Mouse (Mus musculus) embryo, embryonic 11.5 days (tissue): ENCODE results near the gene Acad8.

Experiments
- DNase-seq: peaks from one replicate; pipeline ENCODE4 v3.0.0-alpha.2; 2012; ENCODE audit warnings: low read depth, low spot score

Acad8 gene

DNA sequence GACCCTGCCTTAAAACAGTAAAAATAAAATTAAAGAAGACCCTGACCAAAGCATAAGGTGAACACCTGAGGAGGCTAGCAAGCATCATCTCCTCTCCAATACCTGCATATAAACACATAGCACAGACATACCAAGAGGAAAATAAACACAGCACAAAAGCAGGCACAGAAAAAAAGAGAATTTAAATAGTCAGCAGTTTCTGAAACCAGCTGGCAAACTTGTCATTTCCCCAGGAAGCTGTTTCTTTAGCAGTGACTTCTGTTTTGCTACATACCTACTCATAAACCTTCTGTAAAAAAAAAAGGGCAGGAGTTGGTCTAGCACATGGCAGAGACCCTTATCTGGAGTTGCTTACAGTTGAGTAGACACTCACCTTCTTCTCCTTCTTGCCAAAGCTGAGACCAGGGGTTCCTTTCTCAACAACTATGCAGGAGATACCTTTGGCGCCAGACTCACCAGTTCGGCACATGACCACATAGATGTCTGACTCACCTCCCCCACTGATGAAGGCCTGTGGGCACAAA is 14.2 kb downstream of the Acad8 start:
- DNase-seq = no peak

DNA sequence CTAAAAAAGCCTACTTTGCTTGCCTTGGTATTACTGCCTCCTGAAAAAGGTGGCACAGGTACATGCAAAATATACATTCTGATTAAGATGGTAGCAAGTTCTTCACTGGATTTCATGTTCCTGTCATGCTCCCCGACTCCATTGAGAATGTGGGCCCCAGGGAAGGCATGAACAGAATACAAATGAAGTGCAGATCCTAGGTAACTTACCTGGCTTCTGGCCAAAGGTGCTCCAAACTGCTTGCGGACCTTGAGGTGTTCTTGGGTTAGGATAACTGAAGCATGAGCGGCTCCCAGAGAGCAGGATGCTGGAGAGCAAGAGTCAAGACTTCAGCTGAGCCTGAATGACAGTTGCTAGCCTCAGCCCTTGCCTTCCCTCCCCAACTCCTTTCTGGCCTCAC is 20.6 kb downstream of the Acad8 start:
- DNase-seq = no peak

GRCm38 (mm10) chr9:26977754-26978153 is 21.6 kb downstream of the Acad8 start:
- no peak for DNase-seq

DNA sequence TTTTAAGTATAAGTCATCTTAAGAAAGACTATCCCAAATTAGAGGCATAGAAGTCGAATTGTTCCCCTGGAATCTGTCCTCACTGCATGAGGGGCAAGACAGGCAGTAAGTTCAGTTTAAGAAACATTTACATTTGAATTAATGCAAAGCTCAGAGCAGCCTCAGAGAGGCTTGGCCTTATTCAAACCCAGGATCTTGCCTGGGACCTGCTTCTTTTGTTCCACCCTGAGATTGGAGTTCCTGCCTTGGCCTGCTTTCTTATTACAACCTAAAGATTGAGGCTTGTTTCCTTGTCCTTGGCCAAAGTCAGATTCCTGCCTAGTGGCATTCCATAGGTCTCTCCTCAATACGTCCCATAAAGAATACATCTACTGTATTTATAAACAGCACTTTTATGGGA is 51.6 kb downstream of the Acad8 start:
- DNase-seq = no peak

- no peak for DNase-seq
These were observed 75.2 kb downstream of the Acad8 start for GRCm38 (mm10) chr9:26924146-26924545.
